Mouse (Mus musculus): ENCODE measurements around the gene Tbc1d22a. TPM values are rescaled to one million over a fixed set of nuclear protein-coding genes. Genes with fewer than 3 reads are reported as not detected.
"Not testable (repeated sequence)": the region's sequence is repeated elsewhere in the genome, so short reads cannot be mapped to it uniquely, and the experiment has no call there.

Gene Tbc1d22a
- polyA plus RNA-seq, 1 experiment from 2014 or later, result 9.5 TPM

DNA sequence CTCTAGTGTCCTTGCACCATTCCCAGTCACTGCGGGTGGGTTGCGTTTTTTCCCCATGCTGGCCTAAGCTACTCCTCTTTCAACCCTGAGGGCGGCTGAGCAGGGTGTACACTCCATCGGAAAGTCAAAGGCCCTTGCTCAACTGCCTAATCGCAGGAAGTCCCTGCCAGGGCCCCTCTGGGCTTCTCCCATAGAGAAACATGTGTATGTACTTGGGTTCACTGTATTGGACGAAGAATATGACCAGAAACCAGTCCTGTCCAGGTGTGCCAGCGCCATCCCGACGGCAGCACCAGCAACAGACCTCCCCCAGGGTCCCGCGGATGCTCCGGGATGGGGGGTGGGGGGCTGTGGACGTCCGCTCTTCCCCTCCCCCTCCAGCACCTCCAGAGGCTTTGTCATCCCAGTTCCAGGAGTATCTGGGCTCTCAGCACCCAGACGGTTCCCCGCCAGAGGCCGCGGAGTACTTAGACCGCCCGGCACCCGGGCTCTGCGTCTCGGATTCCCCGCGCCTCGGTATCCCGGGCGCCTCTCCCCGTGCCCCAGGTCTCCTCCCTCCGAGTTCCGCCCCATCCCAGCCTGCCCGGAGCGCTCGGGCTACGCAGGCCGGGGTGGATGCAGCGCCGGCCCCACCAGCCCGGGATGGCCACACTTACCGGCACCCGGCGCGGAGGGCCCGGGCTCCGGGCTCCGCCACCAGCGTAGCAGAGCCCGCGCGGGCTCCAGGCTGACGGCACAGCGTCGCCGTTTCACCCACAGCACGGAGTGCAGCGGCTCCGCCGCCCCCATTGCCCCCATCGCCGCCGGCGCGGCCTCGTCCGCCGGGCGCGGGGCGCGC lies 29.2 kb upstream of the Tbc1d22a start:
- Histone ChIP-seq H3K36me3 (no peaks in the 10 kb centered on the region), H3K4me1 (peaks cover 60% of the 10 kb centered on the region), H3K4me3 (peak overlapping the region; percentile 83), H3K27me3 (ENCODE audit: insufficient read depth, poor library complexity, severe bottlenecking) (peaks cover 19% of the 10 kb centered on the region), H3K27ac (peak overlapping the region; percentile 94), H3K9me3 (no peaks in the 10 kb centered on the region)
- no peak for DNase-seq (ENCODE audit: low spot score)
- under 1% methylated on average over 70 of the region's 70 CpGs for WGBS

DNA sequence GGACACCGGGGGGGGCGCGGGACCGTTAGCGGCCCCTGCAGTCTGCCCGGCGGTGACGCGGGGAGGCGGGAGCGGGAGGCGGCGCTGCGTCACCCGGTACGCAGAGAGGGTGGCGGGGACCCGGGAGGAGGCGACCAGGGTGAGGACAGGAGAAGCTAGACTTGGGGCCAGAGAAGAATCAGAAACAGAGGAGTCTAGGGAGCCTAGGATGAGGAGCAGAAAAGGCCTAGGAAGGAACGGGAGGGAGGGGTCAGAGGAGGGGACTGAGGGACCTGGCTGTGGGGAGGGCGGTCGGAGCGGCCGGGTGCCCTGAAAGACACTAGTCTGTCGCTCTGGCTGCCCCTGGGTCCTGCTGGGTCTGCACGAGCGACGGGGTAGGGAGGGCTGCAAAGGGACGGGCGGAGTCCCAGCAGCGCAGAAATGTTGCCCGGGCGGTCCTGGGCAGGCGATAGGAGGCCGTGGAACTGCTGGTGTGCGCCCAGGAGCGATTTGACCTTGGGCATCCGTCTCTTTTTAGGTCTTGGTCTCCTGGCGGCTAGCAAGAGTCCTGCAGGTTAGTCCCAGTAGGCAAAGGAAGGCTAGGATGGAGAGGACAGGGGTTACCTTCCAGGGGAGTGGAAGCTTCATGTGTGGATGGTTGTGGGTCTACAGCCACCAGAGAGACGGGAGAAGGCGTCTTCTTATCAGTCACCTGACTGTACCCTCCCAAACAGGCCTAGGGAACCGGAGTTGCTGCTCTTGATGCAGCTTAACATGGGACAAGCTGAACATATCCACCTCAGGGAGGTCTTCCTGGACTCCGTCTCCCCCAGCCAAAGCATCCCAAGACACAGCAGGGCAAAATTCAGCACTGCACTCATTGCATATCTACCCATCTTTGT lies 28.3 kb upstream of the Tbc1d22a start, which contains the start of gene Cerk:
Gene Cerk, minus strand, starts transcription at position 453 of the 881 bp plus-strand sequence.
- H3K27me3 ChIP-seq (ENCODE audit: insufficient read depth, poor library complexity, severe bottlenecking), result peaks cover 19% of the 10 kb centered on the region
- peak within 1 kb of the TSS; percentile 83 for H3K4me3 ChIP-seq
- peak; percentile 85 for DNase-seq (ENCODE audit: low spot score)
- H3K4me1 ChIP-seq, result peaks cover 60% of the 10 kb centered on the region
- peak within 1 kb of the TSS; percentile 94 for H3K27ac ChIP-seq
- no peaks in the 10 kb centered on the region for H3K36me3 ChIP-seq
- H3K9me3 ChIP-seq, result no peaks in the 10 kb centered on the region
- WGBS, result 2% methylated on average over 43 of the region's 43 CpGs

DNA sequence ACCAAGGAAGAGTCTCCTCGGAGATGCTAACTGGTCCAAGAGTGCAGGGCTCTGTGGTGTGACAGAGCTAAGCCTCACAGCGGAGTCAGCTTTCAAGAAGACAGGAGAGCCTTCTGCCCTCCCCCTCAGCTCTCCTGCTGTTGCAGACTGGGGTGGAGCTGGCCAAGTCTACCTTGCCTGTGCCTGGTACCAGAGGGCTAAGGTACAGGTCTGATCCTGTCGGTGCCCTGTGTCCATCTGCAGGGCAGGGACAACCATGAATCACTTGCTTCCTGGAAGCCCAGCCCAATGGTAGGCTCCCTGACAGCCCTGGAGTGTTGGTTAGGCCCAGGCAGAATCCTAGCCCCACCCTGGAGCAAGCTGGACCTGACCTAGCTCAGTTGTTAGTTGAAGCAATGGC lies 27.6 kb upstream of the Tbc1d22a start:
- 39% methylated on average over 3 of the region's 3 CpGs for WGBS
- Histone ChIP-seq H3K4me1 (peaks cover 60% of the 10 kb centered on the region), H3K27ac (no peak overlapping the region), H3K9me3 (no peaks in the 10 kb centered on the region), H3K36me3 (no peaks in the 10 kb centered on the region), H3K27me3 (ENCODE audit: insufficient read depth, poor library complexity, severe bottlenecking) (peaks cover 19% of the 10 kb centered on the region), H3K4me3 (peak overlapping the region; percentile 83; the same call in 1 of the 2 replicates)
- DNase-seq (ENCODE audit: low spot score), result no peak

DNA sequence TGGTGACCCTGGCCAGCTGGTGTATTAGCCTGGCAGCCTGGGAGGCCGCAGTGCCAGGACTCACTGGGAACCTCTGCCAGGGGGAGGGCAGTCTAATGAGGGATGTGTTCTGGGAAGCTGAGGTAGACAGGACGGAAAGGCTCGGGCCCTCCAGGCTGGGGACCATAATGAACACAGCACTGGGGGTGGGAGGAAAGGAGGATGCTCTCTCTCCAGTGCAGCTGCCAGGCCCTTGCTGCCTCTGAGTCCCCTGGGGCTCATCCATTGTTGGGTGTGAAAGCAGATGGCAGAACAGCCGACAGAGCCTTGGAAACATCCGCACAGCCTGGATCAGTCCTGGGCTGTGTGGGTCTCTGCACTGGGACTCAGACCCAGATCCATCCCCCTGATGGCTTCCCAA lies 26.1 kb upstream of the Tbc1d22a start:
- no peak for DNase-seq (ENCODE audit: low spot score)
- Histone ChIP-seq H3K9me3 (no peaks in the 10 kb centered on the region), H3K4me3 (no peak overlapping the region), H3K27ac (0 out of 2 replicates have a peak overlapping the region, but pooled peaks have one; percentile 38), H3K27me3 (ENCODE audit: insufficient read depth, poor library complexity, severe bottlenecking) (peaks cover 19% of the 10 kb centered on the region), H3K4me1 (peaks cover 48% of the 10 kb centered on the region), H3K36me3 (no peaks in the 10 kb centered on the region)
- WGBS, result 62% methylated on average over 5 of the region's 5 CpGs

- Histone ChIP-seq H3K4me3 (no peak overlapping the region), H3K27me3 (ENCODE audit: insufficient read depth, poor library complexity, severe bottlenecking) (peaks cover 22% of the 10 kb centered on the region), H3K4me1 (peaks cover 48% of the 10 kb centered on the region), H3K36me3 (no peaks in the 10 kb centered on the region), H3K9me3 (no peaks in the 10 kb centered on the region), H3K27ac (0 out of 2 replicates have a peak overlapping the region, but pooled peaks have one; percentile 38)
- no peak for DNase-seq (ENCODE audit: low spot score)
- 35% methylated on average over 10 of the region's 10 CpGs for WGBS
Measured at GRCm38 (mm10) chr15:86188746-86189470, 25.4 kb upstream of the Tbc1d22a start.

GRCm38 (mm10) chr15:86190387-86190786 lies 23.9 kb upstream of the Tbc1d22a start:
- Histone ChIP-seq H3K9me3 (no peaks in the 10 kb centered on the region), H3K36me3 (no peaks in the 10 kb centered on the region), H3K4me1 (peaks cover 36% of the 10 kb centered on the region), H3K27me3 (ENCODE audit: insufficient read depth, poor library complexity, severe bottlenecking) (peaks cover 25% of the 10 kb centered on the region), H3K4me3 (no peak overlapping the region), H3K27ac (no peak overlapping the region)
- DNase-seq (ENCODE audit: low spot score), result no peak
- WGBS, result 71% methylated on average over 3 of the region's 3 CpGs

DNA sequence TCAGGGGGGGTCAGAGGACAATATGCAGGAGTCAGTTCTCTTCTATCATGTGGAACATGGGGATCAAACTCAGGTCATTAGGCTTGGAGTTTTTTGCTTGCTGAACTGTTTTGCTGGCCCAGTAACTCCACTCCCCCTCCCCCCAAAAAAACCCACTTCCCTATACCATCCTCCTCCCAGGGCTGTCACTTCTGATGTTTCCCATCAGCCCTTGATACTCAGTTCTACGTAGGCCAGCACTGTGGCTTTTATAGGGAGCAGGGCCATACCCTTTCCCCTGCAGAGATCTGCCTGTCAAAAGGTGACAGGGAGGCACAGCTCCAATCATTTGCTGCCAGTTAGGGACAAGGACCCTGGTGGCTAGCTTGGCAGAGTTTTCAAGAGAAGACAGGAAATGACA lies 22.8 kb upstream of the Tbc1d22a start:
- Histone ChIP-seq H3K4me3 (no peak overlapping the region), H3K27me3 (ENCODE audit: insufficient read depth, poor library complexity, severe bottlenecking) (peaks cover 24% of the 10 kb centered on the region), H3K27ac (no peak overlapping the region), H3K9me3 (no peaks in the 10 kb centered on the region), H3K4me1 (peaks cover 26% of the 10 kb centered on the region), H3K36me3 (no peaks in the 10 kb centered on the region)
- 28% methylated on average over 1 of the region's 1 CpGs for WGBS
- no peak for DNase-seq (ENCODE audit: low spot score)

GRCm38 (mm10) chr15:86191933-86192332 lies 22.3 kb upstream of the Tbc1d22a start:
- DNase-seq (ENCODE audit: low spot score), result no peak
- WGBS, result 64% methylated on average over 3 of the region's 3 CpGs

GRCm38 (mm10) chr15:86194676-86195453 lies 19.4 kb upstream of the Tbc1d22a start:
- H3K4me3 ChIP-seq; H3K4me1 ChIP-seq; DNase-seq (ENCODE audit: low spot score); H3K36me3 ChIP-seq; H3K9me3 ChIP-seq; H3K27ac ChIP-seq: not testable (repeated sequence)
- H3K27me3 ChIP-seq (ENCODE audit: insufficient read depth, poor library complexity, severe bottlenecking), result peaks cover 21% of the 10 kb centered on the region
- 58% methylated on average over 55 of the region's 55 CpGs for WGBS

More at GRCm38 (mm10) chr15:86191933-86192332, 22.3 kb upstream of the Tbc1d22a start:
- no peak overlapping the region for H3K4me3 ChIP-seq
- H3K36me3 ChIP-seq, result no peaks in the 10 kb centered on the region
- H3K4me1 ChIP-seq, result peaks cover 23% of the 10 kb centered on the region
- peaks cover 19% of the 10 kb centered on the region for H3K27me3 ChIP-seq (ENCODE audit: insufficient read depth, poor library complexity, severe bottlenecking)
- H3K27ac ChIP-seq, result no peak overlapping the region
- no peaks in the 10 kb centered on the region for H3K9me3 ChIP-seq

GRCm38 (mm10) chr15:86199052-86199451 lies 15.2 kb upstream of the Tbc1d22a start:
- WGBS, result 69% methylated on average over 5 of the region's 5 CpGs

DNA sequence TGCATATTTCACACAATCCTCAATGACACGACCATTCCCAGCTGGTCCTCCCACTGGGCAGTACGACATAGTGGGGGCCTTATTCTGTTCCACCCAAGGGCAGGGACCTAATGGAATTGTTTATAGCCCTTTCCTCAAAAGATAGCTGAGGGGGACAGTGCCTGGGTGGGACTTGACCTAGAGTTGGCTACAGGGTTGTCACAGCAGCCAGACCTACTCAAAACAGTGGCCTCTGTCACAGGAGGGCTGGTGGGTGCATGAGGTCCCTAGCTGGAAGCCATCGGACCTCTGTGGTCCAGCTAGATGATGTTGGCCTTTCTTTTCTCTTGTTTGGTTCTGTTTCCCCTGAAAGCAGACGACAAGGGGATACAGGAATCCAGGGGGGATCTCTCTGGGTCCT lies 14.8 kb upstream of the Tbc1d22a start:
- peaks cover 23% of the 10 kb centered on the region for H3K4me1 ChIP-seq
- peak; percentile 56 for DNase-seq (ENCODE audit: low spot score)
- no peaks in the 10 kb centered on the region for H3K9me3 ChIP-seq
- no peak overlapping the region for H3K27ac ChIP-seq
- H3K36me3 ChIP-seq, result no peaks in the 10 kb centered on the region
- H3K4me3 ChIP-seq, result no peak overlapping the region
- peaks cover 32% of the 10 kb centered on the region for H3K27me3 ChIP-seq (ENCODE audit: insufficient read depth, poor library complexity, severe bottlenecking)
- 73% methylated on average over 4 of the region's 4 CpGs for WGBS

More at GRCm38 (mm10) chr15:86199052-86199451, 15.2 kb upstream of the Tbc1d22a start:
- Histone ChIP-seq H3K36me3 (no peaks in the 10 kb centered on the region), H3K27me3 (ENCODE audit: insufficient read depth, poor library complexity, severe bottlenecking) (peaks cover 36% of the 10 kb centered on the region), H3K27ac (no peak overlapping the region), H3K4me3 (no peak overlapping the region), H3K4me1 (peaks cover 19% of the 10 kb centered on the region), H3K9me3 (no peaks in the 10 kb centered on the region)
- no peak for DNase-seq (ENCODE audit: low spot score)

DNA sequence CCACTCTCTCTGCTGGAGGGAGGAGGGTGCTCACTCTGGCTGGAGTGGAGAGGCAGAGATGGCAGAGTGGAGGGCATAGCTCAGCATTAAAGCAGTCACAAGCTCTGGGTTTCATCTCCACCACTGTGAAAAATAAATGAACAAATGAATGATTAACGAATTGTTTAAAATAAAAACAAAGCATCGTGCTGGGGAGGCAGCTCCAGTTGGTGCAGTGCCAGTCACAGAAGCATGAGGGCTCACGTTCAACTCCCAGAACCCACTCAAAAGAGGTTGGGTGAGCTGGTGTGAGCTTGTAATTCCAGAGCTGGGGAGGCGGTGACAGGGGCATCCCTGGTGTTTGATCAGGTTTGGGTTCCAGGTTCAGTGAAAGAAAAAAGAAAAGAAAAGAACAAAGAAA lies 14.1 kb upstream of the Tbc1d22a start:
- Histone ChIP-seq H3K27ac (no peak overlapping the region), H3K4me3 (no peak overlapping the region), H3K9me3 (no peaks in the 10 kb centered on the region), H3K36me3 (no peaks in the 10 kb centered on the region), H3K4me1 (peaks cover 23% of the 10 kb centered on the region), H3K27me3 (ENCODE audit: insufficient read depth, poor library complexity, severe bottlenecking) (peaks cover 28% of the 10 kb centered on the region)
- 50% methylated on average over 4 of the region's 4 CpGs for WGBS
- no peak for DNase-seq (ENCODE audit: low spot score)
